Mouse (Mus musculus): ENCODE data around the gene Tecta.

The Tecta gene

DNA sequence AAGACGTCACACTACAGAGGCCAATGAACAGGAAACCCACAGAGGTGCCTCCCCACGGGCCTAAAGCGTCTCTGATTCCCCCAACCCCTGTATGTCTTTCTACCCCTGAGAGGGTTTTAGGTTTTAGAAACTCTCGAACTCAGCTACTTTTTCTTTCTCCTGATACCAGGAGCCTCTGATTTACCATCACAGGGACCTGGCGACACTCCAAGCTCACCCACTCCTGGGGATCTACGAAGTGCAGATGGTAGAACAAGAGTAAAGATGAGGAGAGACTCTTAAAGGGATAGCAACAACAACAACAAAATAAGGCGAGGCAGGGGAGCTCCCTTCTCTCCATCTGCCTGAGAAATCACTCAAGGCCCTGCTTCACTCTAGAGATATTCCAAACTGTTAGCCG lies 12.7 kb downstream of the Tecta start:
- in situ Hi-C loops (cut with MboI): no loop called here

- in situ Hi-C loops (cut with MboI): no loop called here
These were observed 14.1 kb downstream of the Tecta start for GRCm38 (mm10) chr9:42385656-42386055.

DNA sequence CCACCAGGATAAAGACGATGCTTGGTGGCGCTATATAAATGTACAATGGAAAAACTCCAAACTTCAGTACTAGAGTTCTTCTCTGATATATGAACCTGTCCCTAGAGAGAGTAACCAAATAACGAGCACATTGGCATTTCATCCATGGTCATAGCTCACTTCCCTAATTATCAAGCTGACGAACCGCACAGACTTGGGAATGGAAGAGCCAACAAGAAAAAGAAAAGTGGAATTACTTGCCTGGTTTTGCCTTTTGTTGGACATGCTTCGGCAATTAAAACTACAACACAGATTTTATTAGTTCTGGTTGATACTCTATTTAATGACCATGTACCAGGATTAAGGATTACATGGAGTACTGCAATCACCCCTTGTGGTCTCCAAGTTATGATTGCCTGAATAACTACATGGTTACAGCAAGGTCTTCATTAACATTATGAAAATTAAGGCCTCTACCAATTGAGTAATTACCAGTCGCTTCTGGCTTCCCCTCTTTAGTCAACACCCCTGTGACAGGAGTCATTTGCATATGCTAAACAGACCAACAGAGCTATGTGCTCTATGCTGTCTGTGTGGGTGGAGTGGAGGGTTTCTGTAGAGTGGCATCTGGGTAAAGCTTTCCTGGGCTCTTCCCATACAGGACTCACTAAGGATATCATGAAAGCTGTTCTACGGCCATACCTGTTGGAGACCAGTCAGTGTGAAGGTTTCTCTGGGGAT lies 16.9 kb downstream of the Tecta start:
- in situ Hi-C loops (cut with MboI): no loop called here

DNA sequence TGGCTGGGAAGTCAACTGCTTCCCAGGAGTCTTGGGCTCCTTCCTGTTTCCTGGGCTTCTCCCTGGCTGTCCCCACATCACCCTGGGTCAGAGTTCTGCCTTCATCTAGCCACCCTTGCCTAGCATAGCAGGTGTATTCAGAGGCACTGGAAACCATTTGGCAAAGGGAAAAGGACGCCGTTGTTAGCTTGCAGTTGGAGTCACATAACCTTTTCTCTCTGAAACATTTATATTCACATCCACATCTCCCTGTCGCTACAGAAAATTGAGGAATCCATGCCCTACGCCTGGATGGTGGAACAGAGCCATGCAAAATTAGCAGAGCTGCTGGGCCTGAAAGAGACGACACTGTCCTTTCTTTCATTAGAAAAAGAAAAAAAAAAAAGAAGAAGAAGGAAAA lies 17.7 kb downstream of the Tecta start:
- in situ Hi-C loops (cut with MboI): no loop called here

- in situ Hi-C loops (cut with MboI): no loop called here
These were observed 21.7 kb downstream of the Tecta start for GRCm38 (mm10) chr9:42378071-42378470.

DNA sequence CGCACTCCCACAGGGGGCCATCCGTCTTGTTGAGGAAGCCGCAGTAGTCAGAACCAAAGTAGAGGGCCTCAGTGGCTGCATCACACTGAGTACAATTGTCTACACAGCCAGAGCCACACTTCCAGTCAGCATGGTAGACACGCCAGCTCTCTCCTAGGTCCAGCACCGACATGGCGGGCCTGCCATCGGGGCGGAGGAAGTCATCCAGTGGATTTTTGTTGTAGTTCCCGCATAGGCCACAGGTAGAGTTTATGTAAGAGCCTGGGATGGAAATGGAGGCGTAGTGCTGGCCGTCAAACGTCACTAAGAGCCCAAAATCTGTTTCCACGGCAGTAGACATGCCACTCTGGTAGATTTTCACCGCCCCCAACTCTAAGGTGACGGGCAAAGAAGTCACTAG lies 22.1 kb downstream of the Tecta start:
- in situ Hi-C loops (cut with MboI): no loop called here

DNA sequence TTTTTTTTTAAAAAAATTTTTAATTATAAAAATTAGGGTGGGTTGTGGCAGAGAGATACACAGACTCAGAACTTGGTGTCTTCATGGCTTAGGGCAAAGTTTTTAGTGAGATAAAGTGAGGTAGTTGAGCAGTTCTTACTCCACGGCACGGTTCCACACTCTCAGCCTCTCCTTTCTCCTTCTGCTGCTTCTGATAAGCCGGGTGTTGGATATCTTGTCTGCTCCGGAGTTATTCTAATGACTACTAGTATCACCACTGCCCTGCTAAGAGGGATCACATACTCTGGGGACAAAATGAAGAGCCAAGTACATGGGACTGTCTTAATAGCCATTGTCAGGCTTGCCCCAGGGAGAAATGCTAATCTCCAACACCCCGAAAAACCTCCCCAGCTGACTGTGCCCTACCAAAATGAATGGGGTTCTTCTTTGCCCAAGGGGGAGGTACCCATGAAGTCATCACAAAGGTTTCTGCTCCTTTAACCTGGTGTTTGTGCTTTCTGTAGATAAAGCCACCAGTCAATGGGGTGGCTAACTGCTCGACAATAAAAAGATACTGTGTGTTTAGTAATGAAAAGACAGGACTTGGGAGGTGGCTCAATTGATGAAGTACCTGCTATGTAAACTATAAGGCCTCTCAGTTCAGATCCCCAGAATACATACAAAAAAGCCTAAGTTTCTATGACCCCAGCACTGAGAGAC lies 27.9 kb downstream of the Tecta start:
- in situ Hi-C loops (cut with MboI): no loop called here

- in situ Hi-C loops (cut with MboI): no loop called here
These were observed 42.1 kb downstream of the Tecta start for GRCm38 (mm10) chr9:42357585-42357984.

GRCm38 (mm10) chr9:42354871-42355270 lies 44.9 kb downstream of the Tecta start:
- in situ Hi-C loops (cut with MboI): no loop called here

DNA sequence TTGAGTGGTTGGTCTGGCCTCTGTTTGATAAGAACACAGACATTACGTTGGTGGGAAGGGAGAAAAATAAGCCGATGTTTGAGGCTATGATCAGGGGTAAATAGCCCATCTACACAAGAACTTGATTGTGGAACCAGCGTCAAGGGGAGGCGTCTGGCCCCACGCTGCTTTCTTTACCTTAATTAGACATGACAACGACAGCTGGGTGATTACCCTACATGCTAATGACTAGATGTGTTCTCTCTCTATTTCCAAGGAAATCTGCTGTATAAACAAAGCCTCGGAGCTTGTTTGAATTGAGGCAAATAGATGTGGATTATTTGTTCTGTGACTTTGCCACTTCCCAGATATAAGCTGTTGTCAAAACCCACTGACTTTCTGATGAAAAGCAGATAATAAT lies 49.9 kb downstream of the Tecta start:
- in situ Hi-C loops (cut with MboI): no loop called here

DNA sequence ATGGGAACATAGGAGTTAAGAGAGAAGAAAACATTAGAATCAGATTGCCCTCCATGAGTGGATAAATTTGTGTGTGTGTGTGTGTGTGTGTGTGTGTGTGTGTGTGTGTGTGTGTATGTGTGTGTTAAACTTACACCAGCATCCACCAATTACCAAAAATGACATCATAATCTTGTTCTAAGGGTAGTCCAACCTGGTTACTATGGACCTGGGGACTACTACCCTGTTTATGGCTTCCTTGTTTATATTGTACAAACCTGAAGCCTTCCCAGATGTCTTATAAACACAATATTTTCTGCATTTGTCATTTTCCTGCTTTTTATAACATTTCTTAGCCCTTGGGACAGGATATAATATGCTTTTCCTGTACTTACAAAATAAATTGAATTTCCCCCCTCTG lies 53.4 kb downstream of the Tecta start:
- in situ Hi-C loops (cut with MboI): no loop called here

- in situ Hi-C loops (cut with MboI): no loop called here
These were observed 60.6 kb downstream of the Tecta start for GRCm38 (mm10) chr9:42339151-42339550.

DNA sequence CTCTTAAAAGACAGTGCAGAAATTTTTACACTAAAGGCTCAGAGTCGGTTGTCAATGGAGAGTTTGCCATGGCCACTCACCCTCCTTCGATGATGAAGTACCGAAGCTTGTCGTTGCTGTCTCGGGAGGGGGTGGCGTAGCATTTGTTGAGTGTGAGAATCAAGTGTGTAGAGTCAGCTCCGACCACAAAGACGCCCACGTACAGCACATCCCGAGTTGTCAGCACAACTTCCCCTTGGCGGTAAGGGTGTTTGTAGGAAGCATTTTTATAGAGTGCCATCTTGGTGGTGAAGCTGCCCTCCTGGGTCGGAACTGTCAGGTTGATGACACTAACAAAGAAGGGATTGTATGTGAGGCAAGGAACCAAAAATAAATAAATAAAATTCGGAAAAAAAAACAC lies 62.7 kb downstream of the Tecta start:
- in situ Hi-C loops (cut with MboI): no loop called here

DNA sequence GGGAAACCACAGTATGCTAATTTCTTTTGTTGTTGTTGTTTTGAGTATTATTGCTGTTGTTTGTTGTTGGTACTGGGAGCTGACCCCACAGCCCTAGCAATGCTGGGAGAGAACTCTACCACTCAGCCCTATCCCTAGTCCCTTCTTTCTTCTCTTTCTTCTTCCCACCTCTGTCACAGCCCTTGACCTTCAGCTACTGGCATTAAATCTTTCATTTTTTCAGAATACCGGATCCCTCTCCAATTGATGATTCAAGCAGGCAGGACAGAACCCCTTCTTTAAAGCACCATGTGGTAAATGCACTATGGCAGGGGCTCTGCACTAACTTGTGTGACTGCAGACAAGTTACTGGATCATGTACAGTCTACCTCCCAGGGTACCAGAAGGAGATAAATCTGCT lies 63.2 kb downstream of the Tecta start:
- in situ Hi-C loops (cut with MboI): no loop called here

DNA sequence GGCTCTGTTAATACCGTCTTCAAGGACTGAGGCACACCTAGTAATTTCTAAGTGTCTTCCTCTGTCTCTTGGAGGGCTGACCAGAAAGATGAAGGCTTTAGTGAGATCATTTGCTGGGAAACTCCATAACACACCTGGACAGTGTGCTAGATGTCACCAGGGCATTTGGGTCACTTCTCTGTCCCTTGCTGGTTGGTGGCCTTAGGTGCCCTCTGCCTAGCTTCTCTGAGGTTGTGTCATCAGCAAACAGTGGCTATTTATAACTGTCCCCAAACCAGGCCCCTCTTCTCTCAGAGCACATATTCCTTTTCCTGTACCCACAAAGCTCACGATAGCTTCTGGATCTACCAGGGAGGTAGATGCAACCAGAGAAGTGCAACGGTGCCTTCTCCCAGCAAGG lies 64.8 kb downstream of the Tecta start:
- in situ Hi-C loops (cut with MboI): no loop called here

DNA sequence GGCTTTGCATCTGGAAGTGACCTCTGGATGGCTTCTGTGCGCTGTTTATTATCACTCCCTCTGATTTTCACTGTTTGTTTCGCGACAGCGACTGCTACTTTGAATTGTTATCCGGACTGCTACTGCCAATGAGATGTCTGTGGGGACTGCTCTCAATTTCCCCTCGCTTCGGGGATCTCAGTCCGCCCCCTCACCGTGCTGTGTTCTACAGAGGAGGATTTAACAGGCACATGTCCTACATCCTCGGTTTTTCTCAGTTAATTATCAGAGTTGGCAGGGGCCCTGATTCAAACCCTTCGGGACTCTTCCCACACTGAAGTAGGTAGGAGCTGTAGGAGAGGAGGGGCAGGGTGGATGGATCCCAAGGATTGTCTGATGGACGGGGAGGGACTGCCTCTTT lies 67.0 kb downstream of the Tecta start:
- in situ Hi-C loops (cut with MboI): no loop called here

- in situ Hi-C loops (cut with MboI): no loop called here
These were observed 68.4 kb downstream of the Tecta start for GRCm38 (mm10) chr9:42331341-42331740.

DNA sequence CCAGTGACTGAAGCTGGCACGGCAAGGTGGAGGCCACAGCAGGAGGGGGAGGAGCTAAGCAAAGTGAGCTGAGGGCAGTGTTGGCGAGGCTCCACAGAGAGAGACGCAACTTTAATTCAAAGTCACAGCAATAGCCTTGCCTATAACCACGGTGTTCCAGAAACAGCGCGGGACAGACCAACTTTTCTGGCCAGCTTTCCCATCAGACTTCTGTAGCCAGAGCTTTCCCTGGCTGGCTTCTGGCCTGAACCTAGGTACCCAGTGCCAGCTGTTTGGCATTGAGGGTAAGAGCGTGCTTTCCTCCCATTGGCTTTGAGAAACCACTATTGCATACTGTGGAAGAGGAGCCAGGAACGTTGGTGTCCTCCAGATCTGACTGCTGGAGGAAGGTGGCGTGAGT lies 70.0 kb downstream of the Tecta start:
- in situ Hi-C loops (cut with MboI): no loop called here

DNA sequence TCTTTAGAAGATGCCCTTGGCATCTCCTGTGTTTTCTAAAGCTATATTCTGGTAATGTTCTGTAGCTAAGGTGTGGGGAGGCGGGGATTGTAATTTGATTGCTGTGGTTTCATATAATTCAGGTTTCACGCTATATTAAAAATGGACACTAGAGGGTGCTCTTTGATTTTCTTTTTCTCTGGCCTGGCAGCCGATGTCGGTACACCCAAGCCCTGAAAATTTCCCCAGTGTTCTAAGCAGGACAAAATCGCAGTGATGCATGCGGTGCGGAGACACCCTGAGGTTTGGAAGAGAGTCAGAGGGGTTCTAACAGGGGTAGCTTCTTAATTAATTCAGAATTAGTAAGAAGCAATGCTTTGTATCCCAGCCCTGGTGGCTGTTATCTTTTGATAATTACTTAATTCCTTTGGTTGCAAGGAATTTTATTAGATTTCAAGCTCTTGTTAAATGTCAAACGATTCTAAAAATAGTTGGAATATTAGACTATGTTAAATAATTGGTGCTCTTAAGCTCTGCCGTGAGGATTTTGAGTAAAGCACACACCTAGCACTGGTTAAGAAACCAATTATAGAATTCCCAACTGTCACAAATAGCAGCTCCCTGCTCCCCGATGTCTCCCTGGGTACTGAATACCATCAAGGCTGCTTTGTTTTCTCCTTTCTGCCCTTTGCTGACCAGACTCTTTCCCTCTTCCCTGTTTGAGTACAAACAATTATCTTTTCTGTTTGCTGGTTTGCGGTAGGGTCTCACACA lies 72.9 kb downstream of the Tecta start:
- in situ Hi-C loops (cut with MboI): no loop called here

GRCm38 (mm10) chr9:42324640-42325394 lies 74.9 kb downstream of the Tecta start:
- in situ Hi-C loops (cut with MboI): loop anchor here (25.0 kb wide), 1 partner anchor 1088 kb away; no protein-coding TSS in a partner anchor

- in situ Hi-C loops (cut with MboI): loop anchor here (25.0 kb wide), 1 partner anchor 1086 kb away; no protein-coding TSS in a partner anchor
These were observed 76.5 kb downstream of the Tecta start for GRCm38 (mm10) chr9:42323238-42323637.

GRCm38 (mm10) chr9:42321442-42321841 lies 78.3 kb downstream of the Tecta start:
- in situ Hi-C loops (cut with MboI): loop anchor here (25.0 kb wide), 1 partner anchor 1084 kb away; no protein-coding TSS in a partner anchor

Measured in mature B cell (primary cell).